Mouse (Mus musculus) MEL (cell line): ENCODE results near the gene Gatad2b. TPM values are rescaled to one million over a fixed set of nuclear protein-coding genes. Genes with fewer than 3 reads are reported as not detected.

Experiments
- DNase-seq: peaks from one replicate; pipeline ENCODE4 v3.0.0; 2011; ENCODE audit warnings: low read depth, low spot score
- H3K27ac ChIP-seq: 2 replicates; pipeline ENCODE4 v1.5.1; 2012; ENCODE audit warnings: low read depth, mild to moderate bottlenecking, control low read depth, low read length, moderate library complexity; ENCODE audit not compliant: control insufficient read depth
- H3K27me3 ChIP-seq, 2 experiments: fragments of 150-350 bp in 1 of 2; sonication (generic) in 1 of 2; 2 replicates each; pipeline ENCODE4 v1.6.1; 2012; ENCODE audit warnings: low read length in 2 of 2, mild to moderate bottlenecking in 2 of 2, improper control_type of control experiment in 1 of 2, moderate library complexity in 1 of 2; ENCODE audit not compliant: insufficient read depth in 2 of 2, control insufficient read depth in 1 of 2
- H3K36me3 ChIP-seq, 2 experiments: 2 replicates each; pipeline ENCODE4 v1.6.1; 2012 to 2014; ENCODE audit warnings: low read length in 2 of 2, improper control_type of control experiment in 1 of 2, inconsistent platforms in 1 of 2, mild to moderate bottlenecking in 1 of 2; ENCODE audit not compliant: insufficient read depth in 2 of 2, control insufficient read depth in 1 of 2
- H3K4me1 ChIP-seq, 2 experiments: fragments of 150-350 bp in 1 of 2; sonication (generic) in 1 of 2; 2 replicates each; pipeline ENCODE4 v1.6.1; 2012; ENCODE audit warnings: low read length in 2 of 2, improper control_type of control experiment in 1 of 2, mild to moderate bottlenecking in 1 of 2; ENCODE audit not compliant: insufficient read depth in 2 of 2, control insufficient read depth in 1 of 2
- H3K4me3 ChIP-seq, 2 experiments: fragments of 150-350 bp in 1 of 2; sonication (generic) in 1 of 2; 2 replicates each; pipeline ENCODE4 v1.5.1; 2012; ENCODE audit warnings: low read depth in 2 of 2, low read length in 2 of 2, mild to moderate bottlenecking in 2 of 2, moderate library complexity in 2 of 2, control low read depth in 1 of 2, improper control_type of control experiment in 1 of 2; ENCODE audit not compliant: control insufficient read depth in 1 of 2, insufficient read depth in 1 of 2
- H3K79me2 ChIP-seq: 2 replicates; pipeline ENCODE4 v1.6.1; 2012; ENCODE audit warnings: mild to moderate bottlenecking, low read length, moderate library complexity; ENCODE audit not compliant: control insufficient read depth, poor library complexity, insufficient read depth
- H3K9ac ChIP-seq: 2 replicates; pipeline ENCODE4 v1.6.1; 2012; ENCODE audit warnings: low read depth, mild to moderate bottlenecking, control low read depth, low read length, moderate library complexity; ENCODE audit not compliant: control insufficient read depth, poor library complexity, severe bottlenecking
- H3K9me3 ChIP-seq: fragments of 150-350 bp; sonication (generic); replicated peaks from 2 replicates; pipeline ENCODE4 v1.6.1; 2012; ENCODE audit warnings: mild to moderate bottlenecking, low read length, improper control_type of control experiment, moderate library complexity; ENCODE audit not compliant: insufficient read depth
- CHD1 ChIP-seq: IDR thresholded peaks from 2 replicates; pipeline ENCODE4 v1.6.1; 2012; ENCODE audit warnings: low read depth, mild to moderate bottlenecking, inconsistent platforms, low read length, improper control_type of control experiment
- ELF1 ChIP-seq: IDR thresholded peaks from 2 replicates; pipeline ENCODE4 v1.6.1; 2014; ENCODE audit warnings: low read depth, mild to moderate bottlenecking, inconsistent platforms, low read length, improper control_type of control experiment, moderate library complexity
- ETS1 ChIP-seq: IDR thresholded peaks from 2 replicates; pipeline ENCODE4 v1.6.1; 2012; ENCODE audit warnings: low read depth, mild to moderate bottlenecking, inconsistent platforms, low read length, improper control_type of control experiment, moderate library complexity
- GATA1 ChIP-seq: IDR thresholded peaks from 2 replicates; pipeline ENCODE4 v1.6.1; 2011; ENCODE audit warnings: low read depth, low read length, improper control_type of control experiment
- HCFC1 ChIP-seq: IDR thresholded peaks from 2 replicates; pipeline ENCODE4 v1.6.1; 2012; ENCODE audit warnings: low read depth, mild to moderate bottlenecking, inconsistent platforms, low read length, improper control_type of control experiment, moderate library complexity
- MAFK ChIP-seq: IDR thresholded peaks from 2 replicates; pipeline ENCODE4 v1.6.1; 2011; ENCODE audit warnings: low read depth, mild to moderate bottlenecking, low read length, improper control_type of control experiment, borderline replicate concordance
- MAX ChIP-seq: IDR thresholded peaks from 2 replicates; pipeline ENCODE4 v1.6.1; 2011; ENCODE audit warnings: low read length, improper control_type of control experiment
- MAZ ChIP-seq: IDR thresholded peaks from 2 replicates; pipeline ENCODE4 v1.6.1; 2012; ENCODE audit warnings: low read depth, mild to moderate bottlenecking, inconsistent platforms, low read length, improper control_type of control experiment
- MEF2A ChIP-seq: IDR thresholded peaks from 2 replicates; pipeline ENCODE4 v1.6.1; 2014; ENCODE audit warnings: low read depth, mild to moderate bottlenecking, inconsistent platforms, low read length, improper control_type of control experiment; ENCODE audit not compliant: poor library complexity, insufficient replicate concordance, severe bottlenecking; ENCODE audit errors: extremely low read depth
- MYC ChIP-seq: IDR thresholded peaks from 2 replicates; pipeline ENCODE4 v1.6.1; 2011; ENCODE audit warnings: low read depth, mild to moderate bottlenecking, low read length, improper control_type of control experiment, moderate library complexity
- NRF1 ChIP-seq: IDR thresholded peaks from 2 replicates; pipeline ENCODE4 v1.6.1; 2014; ENCODE audit warnings: low read depth, mild to moderate bottlenecking, inconsistent platforms, low read length, improper control_type of control experiment, moderate library complexity; ENCODE audit not compliant: poor library complexity, insufficient read depth, severe bottlenecking
- RAD21 ChIP-seq: IDR thresholded peaks from 2 replicates; pipeline ENCODE4 v1.6.1; 2011; ENCODE audit warnings: mild to moderate bottlenecking, low read depth, low read length, improper control_type of control experiment
- RCOR1 ChIP-seq: IDR thresholded peaks from 2 replicates; pipeline ENCODE4 v1.6.1; 2012; ENCODE audit warnings: low read depth, mild to moderate bottlenecking, inconsistent platforms, low read length, improper control_type of control experiment
- SIN3A ChIP-seq: IDR thresholded peaks from 2 replicates; pipeline ENCODE4 v1.6.1; 2012; ENCODE audit warnings: low read length, improper control_type of control experiment, inconsistent platforms
- SMC3 ChIP-seq: IDR thresholded peaks from 2 replicates; pipeline ENCODE4 v1.6.1; 2011; ENCODE audit warnings: low read depth, low read length, improper control_type of control experiment
- TAL1 ChIP-seq: IDR thresholded peaks from 2 replicates; pipeline ENCODE4 v1.6.1; 2012; ENCODE audit warnings: mild to moderate bottlenecking, inconsistent platforms, low read length, moderate library complexity, mixed read lengths
- TBP ChIP-seq: IDR thresholded peaks from 2 replicates; pipeline ENCODE4 v1.8.0; 2011; ENCODE audit warnings: low read depth, low read length, improper control_type of control experiment
- USF2 ChIP-seq, 2 experiments: IDR thresholded peaks; 2 replicates each; pipeline ENCODE4 v1.6.1; 2011 to 2012; ENCODE audit warnings: improper control_type of control experiment in 2 of 2, low read length in 2 of 2, borderline replicate concordance in 1 of 2, inconsistent platforms in 1 of 2, low read depth in 1 of 2, mild to moderate bottlenecking in 1 of 2; ENCODE audit not compliant: insufficient read depth in 1 of 2
- ZC3H11A ChIP-seq: IDR thresholded peaks from 2 replicates; pipeline ENCODE4 v1.6.1; 2012; ENCODE audit warnings: low read depth, mild to moderate bottlenecking, inconsistent platforms, low read length, improper control_type of control experiment
- ZKSCAN1 ChIP-seq: IDR thresholded peaks from 2 replicates; pipeline ENCODE4 v1.6.1; 2012; ENCODE audit warnings: low read depth, mild to moderate bottlenecking, inconsistent platforms, low read length, improper control_type of control experiment, moderate library complexity
- polyA plus RNA-seq, 2 experiments: library from polyadenylated mRNA; stranded (reverse) in 1 of 2; unstranded in 1 of 2; fragments of >175 nt in 1 of 2; fragments of >200 nt in 1 of 2; gene quantifications; 2 replicates each; pipeline versions ENCODE4 v1.2.1 to v1.2.4; 2012; ENCODE audit warnings: low replicate concordance in 2 of 2, low read depth in 1 of 2; ENCODE audit not compliant: insufficient read length in 2 of 2, insufficient read depth in 1 of 2, missing spikeins in 1 of 2
- total RNA-seq: library from RNA; depleted of rRNA; stranded (reverse); fragments of 300-350 nt; gene quantifications from 2 replicates; pipeline ENCODE4 v1.2.3, GENCODE M21; 2012

Gatad2b gene
- total and polyA plus RNA-seq, 3 experiments = 9.1 to 37.6 TPM; not detected in 1

GRCm38 (mm10) chr3:90247960-90248745 is 44.8 kb upstream of the Gatad2b start, which contains the start of gene Slc39a1 (continued):
- TF ChIP-seq MAFK (no peak), RCOR1 (no peak), ETS1 (no peak), TAL1 (no peak)

- Histone ChIP-seq H3K9ac (peak overlapping the region; percentile 78), H3K27me3 (no peaks in the 10 kb centered on the region), H3K27ac (no peak overlapping the region)
- no peak for TF ChIP-seq MYC
- TF ChIP-seq ZKSCAN1 = no peak
- no peak for TF ChIP-seq MAZ
- TF ChIP-seq ZC3H11A = no peak
- TF ChIP-seq TAL1 = no peak
- no peak for TF ChIP-seq RAD21
- TF ChIP-seq SIN3A = no peak
- no peak for TF ChIP-seq NRF1
- no peak for TF ChIP-seq CHD1
- TF ChIP-seq GATA1 = no peak
- no peak for TF ChIP-seq ELF1
- no peak for TF ChIP-seq TBP
- no peak for TF ChIP-seq MAX
- TF ChIP-seq USF2 (IDR thresholded peaks at IDR 0.05; ENCODE audit: borderline replicate concordance in 1 of 2, insufficient read depth in 1 of 2, low read depth in 1 of 2, low read length in 2 of 2) = no peak
- no peak for TF ChIP-seq HCFC1
- no peak for TF ChIP-seq RCOR1
- TF ChIP-seq SMC3 = no peak
- TF ChIP-seq MEF2A = no peak
- TF ChIP-seq, all 39 proteins: peak for 0
- peaks cover 7% of the 10 kb centered on the region for H3K79me2 ChIP-seq
- no peak for DNase-seq
- H3K9me3 ChIP-seq = no peaks in the 10 kb centered on the region
- H3K4me1 ChIP-seq = peaks cover 7 to 10% of the 10 kb centered on the region in 2 experiments; a peak in 2 of 4 replicates
- peaks cover 0 to 7% of the 10 kb centered on the region in 2 experiments; a peak in 2 of 4 replicates for H3K36me3 ChIP-seq
- H3K4me3 ChIP-seq = peak overlapping the region; percentile 72 to 98
These were observed 44.3 kb upstream of the Gatad2b start for GRCm38 (mm10) chr3:90248746-90249100.
